Mouse (Mus musculus): ENCODE results near the gene Brinp1. TPM values are rescaled to one million over a fixed set of nuclear protein-coding genes. Genes with fewer than 3 reads are reported as not detected.

The Brinp1 gene
- polyA plus RNA-seq, 1 experiment from 2014 or later, result 80.9 TPM

DNA sequence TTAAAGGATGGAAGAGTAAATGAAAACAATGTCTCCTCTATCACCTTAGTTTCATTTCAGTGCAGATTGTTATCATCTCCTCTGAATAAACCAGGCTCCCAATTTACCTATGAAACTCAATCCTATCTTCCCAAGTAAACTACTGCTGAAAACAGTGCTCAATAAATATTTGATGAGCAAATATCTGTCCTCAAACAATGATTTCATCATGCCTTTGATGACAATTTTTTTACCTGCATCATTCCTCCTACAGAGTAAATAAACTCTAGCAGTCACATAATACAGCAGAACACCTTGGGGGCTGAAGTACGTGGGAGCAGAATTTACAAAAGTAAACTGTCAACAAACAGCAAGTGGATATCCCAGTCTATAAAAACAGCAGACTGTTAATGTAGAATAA lies 31.3 kb downstream of the Brinp1 start:
- H3K9me3 ChIP-seq (ENCODE audit: control insufficient read depth, low read length), result no peaks in the 10 kb centered on the region
- H3K4me1 ChIP-seq (replicated peaks; ENCODE audit: control insufficient read depth, insufficient read depth, low read length), result no peaks in the 10 kb centered on the region
- H3K27ac ChIP-seq, result no peak overlapping the region
- H3K9ac ChIP-seq, result no peak overlapping the region
- H3K27me3 ChIP-seq (ENCODE audit: control insufficient read depth, insufficient read depth, low read length), result no peaks in the 10 kb centered on the region
- no peak overlapping the region for H3K4me2 ChIP-seq (replicated peaks)
- no peak overlapping the region for H3K4me3 ChIP-seq (replicated peaks; ENCODE audit: low read length)
- ATAC-seq (ENCODE audit: low FRiP score) (no peak), DNase-seq (ENCODE audit: low spot score) (no peak)
- no peaks in the 10 kb centered on the region for H3K36me3 ChIP-seq (replicated peaks; ENCODE audit: control insufficient read depth, insufficient read depth)
- 83% methylated on average over 1 of the region's 1 CpGs for WGBS

GRCm38 (mm10) chr4:68922504-68922903 lies 31.7 kb downstream of the Brinp1 start:
- H3K27me3 ChIP-seq (ENCODE audit: control insufficient read depth, insufficient read depth, low read length), result no peaks in the 10 kb centered on the region
- WGBS, result 93% methylated on average over 1 of the region's 1 CpGs
- no peak overlapping the region for H3K27ac ChIP-seq
- no peak for DNase-seq (ENCODE audit: low spot score)
- H3K4me1 ChIP-seq (replicated peaks; ENCODE audit: control insufficient read depth, insufficient read depth, low read length), result no peaks in the 10 kb centered on the region
- H3K36me3 ChIP-seq (replicated peaks; ENCODE audit: control insufficient read depth, insufficient read depth), result no peaks in the 10 kb centered on the region
- H3K4me2 ChIP-seq (replicated peaks), result no peak overlapping the region
- H3K9ac ChIP-seq, result no peak overlapping the region
- no peak for ATAC-seq (ENCODE audit: low FRiP score)
- H3K4me3 ChIP-seq (replicated peaks; ENCODE audit: low read length), result no peak overlapping the region
- no peaks in the 10 kb centered on the region for H3K9me3 ChIP-seq (ENCODE audit: control insufficient read depth, low read length)

DNA sequence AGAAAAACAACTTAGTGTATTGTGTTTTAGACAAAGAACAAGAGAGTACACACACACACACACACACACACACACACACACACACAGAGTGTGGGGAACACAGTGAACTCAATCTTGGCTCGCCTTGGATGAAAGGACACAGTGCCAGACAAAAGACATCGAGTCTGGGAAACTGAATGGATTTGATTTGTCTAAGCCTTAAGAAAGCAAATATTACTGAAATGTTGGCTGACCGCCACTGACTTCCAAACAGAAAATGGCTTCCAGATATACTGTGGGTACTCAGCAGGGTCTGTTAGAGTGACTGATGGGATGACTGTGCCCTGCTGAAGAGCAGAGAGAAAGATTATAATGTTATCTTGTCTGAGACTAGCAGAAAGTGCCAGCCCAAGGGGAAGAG lies 34.1 kb downstream of the Brinp1 start:
- Histone ChIP-seq H3K27ac (no peak overlapping the region), H3K36me3 (replicated peaks; ENCODE audit: control insufficient read depth, insufficient read depth) (no peaks in the 10 kb centered on the region), H3K27me3 (ENCODE audit: control insufficient read depth, insufficient read depth, low read length) (no peaks in the 10 kb centered on the region), H3K4me3 (replicated peaks; ENCODE audit: low read length) (no peak overlapping the region), H3K9me3 (ENCODE audit: control insufficient read depth, low read length) (no peaks in the 10 kb centered on the region), H3K4me2 (replicated peaks) (no peak overlapping the region), H3K9ac (no peak overlapping the region), H3K4me1 (replicated peaks; ENCODE audit: control insufficient read depth, insufficient read depth, low read length) (no peaks in the 10 kb centered on the region)
- DNase-seq (ENCODE audit: low spot score) (no peak), ATAC-seq (ENCODE audit: low FRiP score) (no peak)
- WGBS, result 65% methylated on average over 3 of the region's 3 CpGs

GRCm38 (mm10) chr4:68910942-68911341 lies 43.3 kb downstream of the Brinp1 start:
- H3K4me2 ChIP-seq (replicated peaks), result no peak overlapping the region
- H3K27me3 ChIP-seq (ENCODE audit: control insufficient read depth, insufficient read depth, low read length), result no peaks in the 10 kb centered on the region
- no peaks in the 10 kb centered on the region for H3K36me3 ChIP-seq (replicated peaks; ENCODE audit: control insufficient read depth, insufficient read depth)
- no peaks in the 10 kb centered on the region; the same call in 1 of the 2 replicates for H3K4me1 ChIP-seq (replicated peaks; ENCODE audit: control insufficient read depth, insufficient read depth, low read length)
- 67% methylated on average over 3 of the region's 3 CpGs for WGBS
- H3K9ac ChIP-seq, result no peak overlapping the region
- no peak overlapping the region for H3K4me3 ChIP-seq (replicated peaks; ENCODE audit: low read length)
- DNase-seq (ENCODE audit: low spot score) (no peak), ATAC-seq (ENCODE audit: low FRiP score) (no peak)
- H3K9me3 ChIP-seq (ENCODE audit: control insufficient read depth, low read length), result no peaks in the 10 kb centered on the region
- H3K27ac ChIP-seq, result no peak overlapping the region

- Histone ChIP-seq H3K9me3 (ENCODE audit: control insufficient read depth, low read length) (no peaks in the 10 kb centered on the region), H3K4me2 (replicated peaks) (peak overlapping the region; percentile 27), H3K9ac (no peak overlapping the region), H3K36me3 (replicated peaks; ENCODE audit: control insufficient read depth, insufficient read depth) (no peaks in the 10 kb centered on the region; the same call in 1 of the 2 replicates), H3K27ac (no peak overlapping the region), H3K4me1 (replicated peaks; ENCODE audit: control insufficient read depth, insufficient read depth, low read length) (no peaks in the 10 kb centered on the region; the same call in 1 of the 2 replicates), H3K27me3 (ENCODE audit: control insufficient read depth, insufficient read depth, low read length) (no peaks in the 10 kb centered on the region), H3K4me3 (replicated peaks; ENCODE audit: low read length) (no peak overlapping the region)
- WGBS, result 58% methylated on average over 11 of the region's 11 CpGs
- ATAC-seq (ENCODE audit: low FRiP score) (peak; percentile 82; the same call in 1 of the 2 replicates), DNase-seq (ENCODE audit: low spot score) (no peak)
These were observed 47.6 kb downstream of the Brinp1 start for GRCm38 (mm10) chr4:68906417-68907210.

GRCm38 (mm10) chr4:68890526-68890925 lies 63.7 kb downstream of the Brinp1 start:
- Histone ChIP-seq H3K36me3 (replicated peaks; ENCODE audit: control insufficient read depth, insufficient read depth) (no peaks in the 10 kb centered on the region), H3K27me3 (ENCODE audit: control insufficient read depth, insufficient read depth, low read length) (no peaks in the 10 kb centered on the region), H3K9ac (no peak overlapping the region), H3K4me3 (replicated peaks; ENCODE audit: low read length) (no peak overlapping the region), H3K27ac (no peak overlapping the region), H3K4me2 (replicated peaks) (no peak overlapping the region), H3K9me3 (ENCODE audit: control insufficient read depth, low read length) (no peaks in the 10 kb centered on the region), H3K4me1 (replicated peaks; ENCODE audit: control insufficient read depth, insufficient read depth, low read length) (no peaks in the 10 kb centered on the region)
- ATAC-seq (ENCODE audit: low FRiP score) (no peak), DNase-seq (ENCODE audit: low spot score) (no peak)
- WGBS, result 89% methylated on average over 4 of the region's 4 CpGs

- Histone ChIP-seq H3K27ac (no peak overlapping the region), H3K27me3 (ENCODE audit: control insufficient read depth, insufficient read depth, low read length) (no peaks in the 10 kb centered on the region), H3K9me3 (ENCODE audit: control insufficient read depth, low read length) (no peaks in the 10 kb centered on the region), H3K36me3 (replicated peaks; ENCODE audit: control insufficient read depth, insufficient read depth) (no peaks in the 10 kb centered on the region), H3K4me2 (replicated peaks) (no peak overlapping the region), H3K4me1 (replicated peaks; ENCODE audit: control insufficient read depth, insufficient read depth, low read length) (no peaks in the 10 kb centered on the region), H3K9ac (no peak overlapping the region), H3K4me3 (replicated peaks; ENCODE audit: low read length) (no peak overlapping the region)
- no peak for ATAC-seq (ENCODE audit: low FRiP score)
- DNase-seq (ENCODE audit: low spot score), result no peak
- WGBS, result 91% methylated on average over 2 of the region's 2 CpGs
These were observed 67.9 kb downstream of the Brinp1 start for GRCm38 (mm10) chr4:68886276-68886675.

- ATAC-seq (ENCODE audit: low FRiP score), result no peak
These were observed 82.2 kb downstream of the Brinp1 start for GRCm38 (mm10) chr4:68872028-68872427.

GRCm38 (mm10) chr4:68865135-68865767 lies 88.9 kb downstream of the Brinp1 start:
- Histone ChIP-seq H3K4me3 (replicated peaks; ENCODE audit: low read length) (no peak overlapping the region), H3K9me3 (ENCODE audit: control insufficient read depth, low read length) (no peaks in the 10 kb centered on the region), H3K36me3 (replicated peaks; ENCODE audit: control insufficient read depth, insufficient read depth) (no peaks in the 10 kb centered on the region), H3K27ac (no peak overlapping the region), H3K4me2 (replicated peaks) (no peak overlapping the region), H3K27me3 (ENCODE audit: control insufficient read depth, insufficient read depth, low read length) (no peaks in the 10 kb centered on the region), H3K4me1 (replicated peaks; ENCODE audit: control insufficient read depth, insufficient read depth, low read length) (no peaks in the 10 kb centered on the region), H3K9ac (no peak overlapping the region)
- no peak for DNase-seq (ENCODE audit: low spot score)
- ATAC-seq (ENCODE audit: low FRiP score), result no peak
- 71% methylated on average over 4 of the region's 4 CpGs for WGBS

More at GRCm38 (mm10) chr4:68872028-68872427, 82.2 kb downstream of the Brinp1 start:
- Histone ChIP-seq H3K9ac (no peak overlapping the region), H3K36me3 (replicated peaks; ENCODE audit: control insufficient read depth, insufficient read depth) (no peaks in the 10 kb centered on the region), H3K4me3 (replicated peaks; ENCODE audit: low read length) (no peak overlapping the region), H3K27me3 (ENCODE audit: control insufficient read depth, insufficient read depth, low read length) (no peaks in the 10 kb centered on the region), H3K9me3 (ENCODE audit: control insufficient read depth, low read length) (no peaks in the 10 kb centered on the region), H3K27ac (no peak overlapping the region), H3K4me1 (replicated peaks; ENCODE audit: control insufficient read depth, insufficient read depth, low read length) (no peaks in the 10 kb centered on the region), H3K4me2 (replicated peaks) (no peak overlapping the region)
- DNase-seq (ENCODE audit: low spot score), result no peak
